Mouse (Mus musculus) forebrain, embryonic 10.5 days (tissue): Measurements from ENCODE around the gene Dusp10. TPM values are rescaled to one million over a fixed set of nuclear protein-coding genes. Genes with fewer than 3 reads are reported as not detected.

Source experiments
- DNase-seq: peaks from one replicate; pipeline ENCODE4 v3.0.0-alpha.2; 2017; ENCODE audit warnings: low spot score; ENCODE audit errors: extremely low spot score
- H3K27ac ChIP-seq: fragments of 300-500 bp; sonication (generic); 2 replicates; pipeline ENCODE4 v1.5.1; 2016; ENCODE audit warnings: mild to moderate bottlenecking
- H3K27me3 ChIP-seq: fragments of 300-500 bp; sonication (generic); 2 replicates; pipeline ENCODE4 v1.6.1; 2016; ENCODE audit warnings: mild to moderate bottlenecking; ENCODE audit not compliant: poor library complexity, severe bottlenecking
- H3K36me3 ChIP-seq: fragments of 300-500 bp; sonication (generic); replicated peaks from 2 replicates; pipeline ENCODE4 v1.6.1; 2016; ENCODE audit warnings: mild to moderate bottlenecking, moderate library complexity
- H3K4me1 ChIP-seq: fragments of 300-500 bp; sonication (generic); 2 replicates; pipeline ENCODE4 v1.6.1; 2016
- H3K4me3 ChIP-seq: fragments of 300-500 bp; sonication (generic); 2 replicates; pipeline ENCODE4 v1.5.1; 2016; ENCODE audit warnings: mild to moderate bottlenecking, moderate library complexity
- H3K9me3 ChIP-seq: fragments of 300-500 bp; sonication (generic); 2 replicates; pipeline ENCODE4 v1.6.1; 2016; ENCODE audit warnings: mild to moderate bottlenecking, moderate library complexity
- WGBS: fragments of 180-500 bp; shearing (Covaris S2); methylation state at CpG from one replicate; pipeline ENCODE4 v1.1.7; 2016; 5-methylcytosine and 5-hydroxymethylcytosine counted together
- polyA plus RNA-seq: library from polyadenylated mRNA; unstranded; fragments of >200 nt; fragmentation: Nextera tagmentation; extraction: Ambion mirVana; gene quantifications from 2 replicates; pipeline ENCODE4 v1.2.1, GENCODE M21; 2016

Dusp10 gene
- polyA plus RNA-seq, 1 experiment from 2014 or later, result 6.3 TPM

- peak overlapping the region; percentile 82 for H3K27ac ChIP-seq
- DNase-seq, result peak; percentile 34
- no peaks in the 10 kb centered on the region for H3K27me3 ChIP-seq
- peaks cover 16% of the 10 kb centered on the region for H3K36me3 ChIP-seq
- WGBS, result 83% methylated on average over 13 of the region's 13 CpGs
- no peak overlapping the region for H3K4me3 ChIP-seq
- H3K9me3 ChIP-seq, result no peaks in the 10 kb centered on the region
- H3K4me1 ChIP-seq, result peaks cover 23% of the 10 kb centered on the region
These were observed 52.7 kb downstream of the Dusp10 start for GRCm38 (mm10) chr1:184065589-184066361.

- peaks cover 23% of the 10 kb centered on the region for H3K4me1 ChIP-seq
- DNase-seq, result no peak
- H3K36me3 ChIP-seq, result peaks cover 23% of the 10 kb centered on the region
- H3K27ac ChIP-seq, result peak overlapping the region; percentile 82
- no peaks in the 10 kb centered on the region for H3K27me3 ChIP-seq
- no peaks in the 10 kb centered on the region for H3K9me3 ChIP-seq
- WGBS, result 64% methylated on average over 11 of the region's 11 CpGs
- no peak overlapping the region for H3K4me3 ChIP-seq
These were observed 53.6 kb downstream of the Dusp10 start for GRCm38 (mm10) chr1:184066460-184067287.

- Histone ChIP-seq H3K27me3 (no peaks in the 10 kb centered on the region), H3K36me3 (peaks cover 24% of the 10 kb centered on the region), H3K27ac (no peak overlapping the region; the same call in 1 of the 2 replicates), H3K9me3 (no peaks in the 10 kb centered on the region), H3K4me3 (no peak overlapping the region), H3K4me1 (peaks cover 23% of the 10 kb centered on the region)
- WGBS, result 95% methylated on average over 18 of the region's 18 CpGs
- no peak for DNase-seq
These were observed 54.8 kb downstream of the Dusp10 start for GRCm38 (mm10) chr1:184067704-184068558.

- DNase-seq, result no peak
- 96% methylated on average over 12 of the region's 12 CpGs for WGBS
- H3K4me1 ChIP-seq, result peaks cover 23% of the 10 kb centered on the region
- H3K36me3 ChIP-seq, result peaks cover 34% of the 10 kb centered on the region
- H3K4me3 ChIP-seq, result no peak overlapping the region
- no peaks in the 10 kb centered on the region for H3K27me3 ChIP-seq
- no peaks in the 10 kb centered on the region for H3K9me3 ChIP-seq
- H3K27ac ChIP-seq, result no peak overlapping the region
These were observed 55.9 kb downstream of the Dusp10 start for GRCm38 (mm10) chr1:184068971-184069370.

- peaks cover 22% of the 10 kb centered on the region for H3K36me3 ChIP-seq
- H3K27me3 ChIP-seq, result no peaks in the 10 kb centered on the region
- 92% methylated on average over 6 of the region's 6 CpGs for WGBS
- DNase-seq, result no peak
- H3K9me3 ChIP-seq, result no peaks in the 10 kb centered on the region
- no peak overlapping the region for H3K4me3 ChIP-seq
- no peak overlapping the region for H3K27ac ChIP-seq
- H3K4me1 ChIP-seq, result no peaks in the 10 kb centered on the region
These were observed 63.0 kb downstream of the Dusp10 start for GRCm38 (mm10) chr1:184076065-184076464.

GRCm38 (mm10) chr1:184076756-184077155, 63.7 kb downstream of the Dusp10 start:
- Histone ChIP-seq H3K4me1 (no peaks in the 10 kb centered on the region), H3K9me3 (no peaks in the 10 kb centered on the region), H3K4me3 (no peak overlapping the region), H3K27me3 (no peaks in the 10 kb centered on the region), H3K27ac (no peak overlapping the region), H3K36me3 (peaks cover 18% of the 10 kb centered on the region)
- DNase-seq, result no peak
- WGBS, result 55% methylated on average over 2 of the region's 2 CpGs

GRCm38 (mm10) chr1:184079304-184079703, 66.2 kb downstream of the Dusp10 start:
- 83% methylated on average over 3 of the region's 3 CpGs for WGBS
- Histone ChIP-seq H3K36me3 (peaks cover 4% of the 10 kb centered on the region; the same call in 1 of the 2 replicates), H3K27me3 (no peaks in the 10 kb centered on the region), H3K4me1 (no peaks in the 10 kb centered on the region), H3K9me3 (no peaks in the 10 kb centered on the region), H3K4me3 (no peak overlapping the region), H3K27ac (no peak overlapping the region)
- DNase-seq, result no peak

- Histone ChIP-seq H3K27me3 (no peaks in the 10 kb centered on the region), H3K4me3 (no peak overlapping the region), H3K36me3 (no peaks in the 10 kb centered on the region), H3K9me3 (no peaks in the 10 kb centered on the region), H3K27ac (no peak overlapping the region), H3K4me1 (no peaks in the 10 kb centered on the region)
- 84% methylated on average over 3 of the region's 3 CpGs for WGBS
- DNase-seq, result no peak
These were observed 69.6 kb downstream of the Dusp10 start for GRCm38 (mm10) chr1:184082661-184083060.

- no peaks in the 10 kb centered on the region for H3K27me3 ChIP-seq
- WGBS, result 85% methylated on average over 7 of the region's 7 CpGs
- H3K36me3 ChIP-seq, result no peaks in the 10 kb centered on the region
- H3K4me1 ChIP-seq, result no peaks in the 10 kb centered on the region
- H3K27ac ChIP-seq, result no peak overlapping the region
- DNase-seq, result no peak
- no peaks in the 10 kb centered on the region for H3K9me3 ChIP-seq
- H3K4me3 ChIP-seq, result no peak overlapping the region
These were observed 70.1 kb downstream of the Dusp10 start for GRCm38 (mm10) chr1:184083166-184083565.

- DNase-seq, result no peak
- 89% methylated on average over 3 of the region's 3 CpGs for WGBS
- H3K9me3 ChIP-seq, result no peaks in the 10 kb centered on the region
- H3K27me3 ChIP-seq, result no peaks in the 10 kb centered on the region
- no peak overlapping the region for H3K27ac ChIP-seq
- H3K4me3 ChIP-seq, result no peak overlapping the region
- H3K4me1 ChIP-seq, result no peaks in the 10 kb centered on the region
- H3K36me3 ChIP-seq, result no peaks in the 10 kb centered on the region
These were observed 71.9 kb downstream of the Dusp10 start for GRCm38 (mm10) chr1:184084961-184085360.

GRCm38 (mm10) chr1:184090515-184090914, 77.4 kb downstream of the Dusp10 start:
- no peak overlapping the region for H3K4me3 ChIP-seq
- H3K27me3 ChIP-seq, result no peaks in the 10 kb centered on the region
- DNase-seq, result no peak
- no peaks in the 10 kb centered on the region for H3K9me3 ChIP-seq
- H3K27ac ChIP-seq, result 0 out of 2 replicates have a peak overlapping the region, but pooled peaks have one; percentile 35
- no peaks in the 10 kb centered on the region for H3K36me3 ChIP-seq
- WGBS, result 64% methylated on average over 6 of the region's 6 CpGs
- peaks cover 7% of the 10 kb centered on the region; the same call in 1 of the 2 replicates for H3K4me1 ChIP-seq

GRCm38 (mm10) chr1:184094914-184095313, 81.8 kb downstream of the Dusp10 start:
- Histone ChIP-seq H3K27ac (no peak overlapping the region), H3K27me3 (no peaks in the 10 kb centered on the region), H3K4me3 (no peak overlapping the region), H3K9me3 (no peaks in the 10 kb centered on the region), H3K4me1 (peaks cover 7% of the 10 kb centered on the region; the same call in 1 of the 2 replicates), H3K36me3 (no peaks in the 10 kb centered on the region)
- WGBS, result 63% methylated on average over 3 of the region's 3 CpGs
- no peak for DNase-seq
